Mouse (Mus musculus): Measurements from ENCODE around the gene Ralb.

Gene Ralb

DNA sequence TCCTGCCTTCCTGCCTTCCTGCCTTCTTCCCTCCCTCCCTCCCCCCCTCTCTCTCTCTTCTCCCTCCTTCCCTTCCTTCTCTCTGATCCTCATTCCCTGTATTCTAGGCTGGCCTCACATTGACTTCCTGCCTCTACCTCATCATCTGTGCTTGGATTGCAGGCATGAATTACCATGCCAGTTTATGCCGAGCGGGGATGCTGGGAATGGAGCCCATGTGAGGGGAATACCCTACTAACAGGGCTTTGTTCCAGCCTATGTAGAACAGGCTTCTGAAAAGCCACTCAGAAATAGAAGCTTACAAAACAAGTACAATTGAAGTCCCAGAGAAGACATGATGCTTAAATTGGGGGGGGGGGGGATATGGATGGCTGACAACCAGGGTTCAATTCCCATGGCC lies 44.5 kb downstream of the Ralb start:
- no peaks in the 10 kb centered on the region for H3K36me3 ChIP-seq (ENCODE audit: control insufficient read depth, insufficient read depth, low read length, poor library complexity, severe bottlenecking)
- no peaks in the 10 kb centered on the region for H3K27me3 ChIP-seq (ENCODE audit: control insufficient read depth, insufficient read depth, low read length, poor library complexity, severe bottlenecking)
- no peak for DNase-seq (ENCODE audit: low read depth, low spot score)

DNA sequence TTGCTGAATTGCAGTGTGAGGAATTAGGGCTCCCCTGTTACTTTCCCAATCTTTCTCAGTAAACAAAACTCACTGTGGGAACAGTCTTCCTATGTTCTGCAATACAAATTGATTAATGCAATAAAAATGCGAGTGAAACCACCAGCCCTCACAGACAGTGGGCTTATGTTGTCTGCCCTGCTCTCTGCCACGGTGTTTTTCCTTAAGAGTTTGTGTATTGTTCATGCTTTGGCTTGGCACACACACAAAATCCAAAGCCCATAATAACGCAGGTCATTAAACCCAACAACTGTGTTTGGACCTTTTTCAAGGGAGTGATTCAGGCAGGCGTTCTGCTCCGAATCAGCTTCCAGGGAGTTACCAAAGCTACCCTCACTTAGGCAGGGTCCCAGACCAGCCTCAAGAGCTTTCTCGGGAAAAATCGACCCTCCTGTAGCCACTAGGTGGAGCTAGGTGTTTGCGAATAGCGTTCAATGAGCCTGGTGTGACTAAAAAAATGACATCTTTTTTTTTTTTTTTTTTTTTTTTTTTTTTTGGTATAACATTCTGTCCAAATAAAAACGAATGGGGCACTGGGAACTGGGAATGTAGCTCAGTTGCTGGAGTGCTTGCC lies 46.5 kb downstream of the Ralb start:
- Histone ChIP-seq H3K36me3 (ENCODE audit: control insufficient read depth, insufficient read depth, low read length, poor library complexity, severe bottlenecking) (no peaks in the 10 kb centered on the region), H3K27me3 (ENCODE audit: control insufficient read depth, insufficient read depth, low read length, poor library complexity, severe bottlenecking) (no peaks in the 10 kb centered on the region)
- DNase-seq (ENCODE audit: low read depth, low spot score) = peak; percentile 67

DNA sequence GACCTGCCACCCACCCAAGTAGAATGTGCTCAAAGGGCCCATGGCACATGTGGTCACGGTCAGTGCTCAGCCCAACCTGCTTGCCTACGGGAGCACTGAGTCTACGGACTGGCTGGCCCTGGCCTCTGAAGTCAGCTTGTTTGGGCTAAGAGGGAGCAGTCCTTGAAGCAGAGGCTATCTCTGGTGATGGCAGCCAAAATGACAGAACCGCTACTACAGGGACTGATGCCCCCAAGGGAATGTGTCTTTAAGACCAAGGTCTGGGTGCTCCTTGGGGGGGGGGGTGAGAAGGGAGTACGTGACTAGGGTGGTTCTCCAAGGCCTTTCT lies 47.1 kb downstream of the Ralb start:
- peak; percentile 23 for DNase-seq (ENCODE audit: low read depth, low spot score)
- no peaks in the 10 kb centered on the region for H3K36me3 ChIP-seq (ENCODE audit: control insufficient read depth, insufficient read depth, low read length, poor library complexity, severe bottlenecking)

DNA sequence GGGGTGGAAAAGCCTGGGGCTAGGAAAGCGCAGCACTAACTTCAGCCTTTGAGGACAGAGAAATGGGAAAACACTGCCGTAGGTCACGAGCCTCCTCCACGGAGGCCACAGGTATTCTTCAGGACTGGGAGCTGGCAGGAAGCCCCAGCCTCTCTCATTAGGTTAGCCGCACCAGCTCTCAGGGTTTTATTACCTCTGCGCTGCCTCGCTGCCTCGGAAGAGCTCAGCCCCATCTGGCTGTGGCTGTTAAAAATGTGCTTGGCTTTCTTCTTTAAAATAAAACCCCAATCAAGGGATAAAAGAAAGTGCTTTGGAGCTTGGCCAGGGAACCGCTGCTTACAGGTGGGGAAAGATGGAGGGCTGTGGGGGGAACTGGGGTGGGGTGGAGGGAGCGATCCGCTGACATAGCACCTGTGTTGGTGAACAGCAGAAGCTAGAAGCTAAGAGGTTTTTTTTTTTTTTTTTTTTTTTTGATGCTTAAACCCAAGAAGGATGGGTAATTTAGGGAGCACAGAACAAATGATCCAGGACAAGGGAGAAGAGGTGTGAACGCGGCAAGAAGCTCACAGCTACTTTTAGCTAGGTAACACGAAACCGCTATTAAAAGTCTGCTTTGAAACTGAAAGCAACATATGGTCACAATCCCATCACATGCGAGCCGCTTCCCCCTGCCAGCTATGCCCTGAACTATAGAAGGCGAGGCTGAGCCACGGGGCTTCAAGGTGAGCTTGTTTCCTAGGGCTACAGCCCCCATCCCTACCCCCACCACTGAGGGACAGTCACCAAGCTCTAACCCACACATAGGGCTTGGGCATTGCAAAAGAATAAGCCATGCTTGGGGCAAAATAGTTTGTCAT lies 47.7 kb downstream of the Ralb start:
- no peaks in the 10 kb centered on the region for H3K36me3 ChIP-seq (ENCODE audit: control insufficient read depth, insufficient read depth, low read length, poor library complexity, severe bottlenecking)
- DNase-seq (ENCODE audit: low read depth, low spot score) = peak; percentile 41
- no peaks in the 10 kb centered on the region for H3K27me3 ChIP-seq (ENCODE audit: control insufficient read depth, insufficient read depth, low read length, poor library complexity, severe bottlenecking)

More for the DNA sequence above, 47.1 kb downstream of the Ralb start:
- H3K27me3 ChIP-seq (ENCODE audit: control insufficient read depth, insufficient read depth, low read length, poor library complexity, severe bottlenecking) = no peaks in the 10 kb centered on the region

DNA sequence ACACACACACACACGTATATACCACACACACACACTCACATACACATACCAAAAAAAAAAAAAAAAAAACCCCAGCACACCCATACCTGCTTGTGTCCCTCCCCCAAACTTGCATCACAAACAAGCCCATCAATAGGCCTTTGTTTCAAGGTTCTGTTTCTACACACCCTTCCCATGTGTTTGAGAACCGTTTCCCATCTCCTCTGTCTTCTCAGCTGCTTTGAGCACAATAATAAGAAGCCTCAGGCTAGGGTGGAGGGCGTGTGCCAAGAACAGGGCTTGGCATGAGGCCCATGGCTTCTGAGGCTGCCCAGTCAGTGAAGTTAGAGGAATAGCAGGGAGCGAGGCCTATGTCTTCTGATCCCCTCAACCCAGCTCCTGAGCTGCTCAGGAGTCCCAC lies 50.9 kb downstream of the Ralb start:
- no peak for DNase-seq (ENCODE audit: low read depth, low spot score)
- H3K27me3 ChIP-seq (ENCODE audit: control insufficient read depth, insufficient read depth, low read length, poor library complexity, severe bottlenecking) = no peaks in the 10 kb centered on the region
- H3K36me3 ChIP-seq (ENCODE audit: control insufficient read depth, insufficient read depth, low read length, poor library complexity, severe bottlenecking) = no peaks in the 10 kb centered on the region

DNA sequence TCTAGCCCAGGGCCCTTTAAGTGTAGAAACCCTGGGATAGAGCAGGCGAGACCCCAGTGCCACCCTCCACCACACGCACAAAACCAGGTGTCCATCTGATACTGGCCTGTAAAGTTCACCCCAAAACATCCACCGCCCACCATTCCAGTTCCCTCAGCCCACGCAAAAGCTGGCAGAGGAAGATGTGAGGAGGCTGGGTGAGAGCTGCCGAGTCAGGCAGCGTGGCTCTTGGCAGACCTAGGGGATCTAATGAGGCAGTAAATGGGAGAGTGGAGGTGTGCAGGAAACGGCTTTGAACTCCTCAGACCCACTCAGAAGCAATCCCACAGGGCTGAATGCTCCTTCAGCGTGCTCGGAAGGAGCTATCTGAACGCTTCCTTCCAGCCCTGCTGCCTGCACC lies 53.2 kb downstream of the Ralb start:
- DNase-seq (ENCODE audit: low read depth, low spot score) = no peak
- Histone ChIP-seq H3K36me3 (ENCODE audit: control insufficient read depth, insufficient read depth, low read length, poor library complexity, severe bottlenecking) (no peaks in the 10 kb centered on the region), H3K27me3 (ENCODE audit: control insufficient read depth, insufficient read depth, low read length, poor library complexity, severe bottlenecking) (no peaks in the 10 kb centered on the region)

DNA sequence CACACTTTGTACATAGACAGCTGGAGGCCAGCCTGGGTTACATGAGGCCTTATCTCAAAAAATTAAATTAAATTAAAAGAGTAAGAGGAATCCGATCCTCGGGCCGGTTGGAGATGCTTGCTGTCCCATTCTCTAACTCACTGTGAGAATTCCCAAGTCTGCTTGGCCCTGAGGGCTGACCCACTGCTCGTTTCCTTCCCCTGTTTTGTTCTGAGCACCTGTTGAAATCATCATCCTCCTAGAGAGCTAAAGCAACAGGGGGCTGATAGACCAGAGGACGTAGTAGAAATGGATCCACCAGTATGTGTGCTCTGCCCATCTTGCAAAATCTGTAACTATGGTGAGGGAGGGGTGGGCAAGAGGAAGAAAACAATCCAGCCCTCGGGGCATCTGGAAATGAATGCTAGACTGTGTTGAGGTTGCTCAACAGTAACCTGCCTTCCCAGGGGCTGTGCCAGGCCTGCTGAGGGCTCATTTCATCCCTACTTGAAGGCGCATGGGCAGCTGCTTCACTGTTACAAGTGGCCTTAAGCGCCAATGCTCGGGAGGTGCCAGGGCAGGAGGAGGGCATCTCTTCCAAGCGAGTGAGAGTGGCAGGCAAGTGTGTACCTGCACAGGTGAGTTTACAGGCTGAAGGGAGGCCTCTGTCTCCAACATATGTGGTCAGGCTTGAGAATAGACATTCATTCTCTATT lies 53.8 kb downstream of the Ralb start:
- no peak for DNase-seq (ENCODE audit: low read depth, low spot score)
- H3K36me3 ChIP-seq (ENCODE audit: control insufficient read depth, insufficient read depth, low read length, poor library complexity, severe bottlenecking) = no peaks in the 10 kb centered on the region
- no peaks in the 10 kb centered on the region for H3K27me3 ChIP-seq (ENCODE audit: control insufficient read depth, insufficient read depth, low read length, poor library complexity, severe bottlenecking)

DNA sequence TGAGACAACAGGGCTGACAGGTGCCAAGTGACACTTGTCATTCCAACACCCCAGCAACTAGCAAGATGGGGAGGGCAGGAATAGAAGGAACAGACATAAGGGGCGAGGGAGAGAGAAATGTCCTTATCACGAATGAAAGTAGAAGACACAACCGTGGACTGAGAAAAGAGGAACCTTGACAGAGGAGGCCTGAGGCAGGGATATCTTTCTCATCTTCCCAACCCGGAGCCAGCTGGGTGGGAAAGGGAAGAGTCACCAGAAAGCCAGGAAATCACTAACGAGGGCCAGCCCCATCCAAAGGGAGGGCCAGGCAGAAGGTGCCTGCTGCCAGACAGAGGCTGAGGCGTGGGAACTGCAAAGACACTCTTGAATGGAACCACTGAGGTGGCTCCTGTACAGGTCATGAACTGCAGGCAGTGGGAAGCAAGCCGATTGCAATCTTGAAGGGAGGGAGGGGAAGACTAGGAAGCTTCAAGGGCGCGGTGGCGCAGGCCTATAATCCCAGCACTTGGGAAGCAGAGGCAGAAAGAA lies 57.8 kb downstream of the Ralb start:
- Histone ChIP-seq H3K36me3 (ENCODE audit: control insufficient read depth, insufficient read depth, low read length, poor library complexity, severe bottlenecking) (no peaks in the 10 kb centered on the region), H3K27me3 (ENCODE audit: control insufficient read depth, insufficient read depth, low read length, poor library complexity, severe bottlenecking) (no peaks in the 10 kb centered on the region)
- DNase-seq (ENCODE audit: low read depth, low spot score) = no peak

DNA sequence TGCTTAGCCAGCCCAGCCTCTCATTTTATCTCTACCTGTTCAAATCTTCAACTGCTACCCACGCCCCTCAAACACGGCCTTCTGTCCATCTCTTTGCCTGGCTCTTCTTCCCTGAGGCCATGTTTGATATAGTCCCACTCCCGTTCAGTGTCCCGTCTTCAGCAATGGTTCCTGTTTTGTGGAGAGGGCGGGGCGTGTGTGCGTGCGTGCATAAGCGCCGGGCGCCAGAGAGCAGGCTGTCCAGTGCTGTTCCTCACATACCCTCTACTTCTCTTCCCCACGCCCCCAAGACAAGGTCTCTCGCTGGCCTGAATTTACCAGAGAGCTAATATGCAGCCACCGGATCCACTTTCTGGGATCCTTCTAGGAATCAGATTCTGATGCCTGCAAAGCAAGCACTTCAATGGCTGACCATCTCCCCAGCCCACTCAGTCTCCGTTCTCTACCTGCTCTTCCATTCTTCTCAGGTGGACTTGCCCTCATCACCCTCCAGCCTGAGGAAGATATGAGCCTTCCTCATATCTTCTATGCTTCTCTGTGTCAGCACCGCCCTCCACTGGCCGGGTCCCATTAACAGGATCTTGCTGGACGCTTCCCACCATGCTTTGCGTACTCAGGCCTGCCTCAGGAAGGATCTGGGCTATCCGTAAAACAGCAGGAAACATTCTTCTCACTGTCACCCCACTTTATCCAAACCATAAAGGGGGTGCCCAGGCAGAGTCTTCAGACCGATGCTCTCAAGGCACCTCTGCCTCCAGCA lies 60.8 kb downstream of the Ralb start:
- H3K36me3 ChIP-seq (ENCODE audit: control insufficient read depth, insufficient read depth, low read length, poor library complexity, severe bottlenecking) = no peaks in the 10 kb centered on the region
- no peak for DNase-seq (ENCODE audit: low read depth, low spot score)
- no peaks in the 10 kb centered on the region for H3K27me3 ChIP-seq (ENCODE audit: control insufficient read depth, insufficient read depth, low read length, poor library complexity, severe bottlenecking)

DNA sequence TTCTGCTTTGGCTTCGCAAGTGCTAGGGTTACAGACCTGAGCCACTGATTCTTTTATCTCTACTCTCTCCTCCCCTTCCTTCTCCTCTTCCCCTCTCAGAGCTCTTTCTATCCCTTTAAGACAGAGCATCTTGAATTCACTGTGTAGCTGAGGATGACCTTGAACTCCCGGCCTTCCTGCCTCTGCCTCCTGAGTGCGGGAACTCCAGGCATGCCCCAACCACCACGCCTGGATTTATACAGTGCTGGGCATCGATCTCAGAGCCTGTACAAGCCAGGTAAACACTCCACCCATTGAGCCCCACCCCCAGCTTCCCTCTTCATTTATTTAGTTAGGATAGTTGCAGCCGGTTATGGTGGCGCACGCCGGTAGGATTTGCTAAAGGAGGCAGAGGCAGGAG lies 61.7 kb downstream of the Ralb start:
- Histone ChIP-seq H3K27me3 (ENCODE audit: control insufficient read depth, insufficient read depth, low read length, poor library complexity, severe bottlenecking) (no peaks in the 10 kb centered on the region), H3K36me3 (ENCODE audit: control insufficient read depth, insufficient read depth, low read length, poor library complexity, severe bottlenecking) (no peaks in the 10 kb centered on the region)
- DNase-seq (ENCODE audit: low read depth, low spot score) = no peak

DNA sequence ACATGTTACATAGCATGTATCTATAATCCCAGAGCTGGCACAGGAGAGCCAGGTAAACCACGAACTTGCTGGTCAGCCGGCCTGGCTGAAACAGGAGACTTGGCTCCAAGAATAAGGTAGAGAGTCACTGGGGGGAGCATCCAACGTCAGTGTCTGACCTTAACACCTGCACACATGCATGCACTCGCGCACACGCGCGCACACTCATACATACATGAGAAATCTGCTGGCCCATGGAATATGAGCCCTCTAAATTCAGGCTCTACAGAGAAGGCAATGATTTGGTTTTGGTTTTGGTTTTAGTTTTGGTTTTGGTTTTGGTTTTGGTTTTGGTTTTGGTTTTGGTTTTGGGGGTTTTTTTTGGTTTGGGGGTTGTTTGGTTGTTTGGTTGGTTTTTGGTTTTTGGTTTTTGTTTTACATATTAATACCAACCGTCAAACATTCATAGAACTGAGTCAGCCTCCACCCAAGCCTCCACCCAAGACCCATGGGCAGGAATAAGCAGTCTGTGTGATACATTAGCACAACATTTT lies 66.4 kb downstream of the Ralb start:
- Histone ChIP-seq H3K36me3 (ENCODE audit: control insufficient read depth, insufficient read depth, low read length, poor library complexity, severe bottlenecking) (no peaks in the 10 kb centered on the region), H3K27me3 (ENCODE audit: control insufficient read depth, insufficient read depth, low read length, poor library complexity, severe bottlenecking) (no peaks in the 10 kb centered on the region)
- DNase-seq (ENCODE audit: low read depth, low spot score) = no peak

DNA sequence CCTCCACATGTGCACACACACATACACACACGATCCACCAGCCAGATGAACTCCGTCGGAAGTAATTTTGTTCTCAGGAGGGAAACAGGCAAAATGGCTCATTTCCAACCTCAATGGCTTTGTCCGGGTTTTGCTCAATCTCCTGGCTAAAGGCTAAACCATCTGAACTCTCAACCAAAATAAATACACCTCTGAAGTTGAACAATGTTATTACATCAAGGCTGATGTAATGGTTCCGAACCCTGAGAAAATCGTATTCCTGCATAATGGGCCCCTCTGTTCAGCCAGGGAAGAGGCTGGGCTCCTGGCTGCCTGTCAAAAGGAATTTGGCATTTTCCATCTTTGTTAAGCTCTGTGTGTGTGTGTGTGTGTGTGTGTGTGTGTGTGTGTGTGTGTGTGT lies 67.2 kb downstream of the Ralb start:
- Histone ChIP-seq H3K36me3 (ENCODE audit: control insufficient read depth, insufficient read depth, low read length, poor library complexity, severe bottlenecking) (no peaks in the 10 kb centered on the region), H3K27me3 (ENCODE audit: control insufficient read depth, insufficient read depth, low read length, poor library complexity, severe bottlenecking) (no peaks in the 10 kb centered on the region)
- no peak for DNase-seq (ENCODE audit: low read depth, low spot score)

DNA sequence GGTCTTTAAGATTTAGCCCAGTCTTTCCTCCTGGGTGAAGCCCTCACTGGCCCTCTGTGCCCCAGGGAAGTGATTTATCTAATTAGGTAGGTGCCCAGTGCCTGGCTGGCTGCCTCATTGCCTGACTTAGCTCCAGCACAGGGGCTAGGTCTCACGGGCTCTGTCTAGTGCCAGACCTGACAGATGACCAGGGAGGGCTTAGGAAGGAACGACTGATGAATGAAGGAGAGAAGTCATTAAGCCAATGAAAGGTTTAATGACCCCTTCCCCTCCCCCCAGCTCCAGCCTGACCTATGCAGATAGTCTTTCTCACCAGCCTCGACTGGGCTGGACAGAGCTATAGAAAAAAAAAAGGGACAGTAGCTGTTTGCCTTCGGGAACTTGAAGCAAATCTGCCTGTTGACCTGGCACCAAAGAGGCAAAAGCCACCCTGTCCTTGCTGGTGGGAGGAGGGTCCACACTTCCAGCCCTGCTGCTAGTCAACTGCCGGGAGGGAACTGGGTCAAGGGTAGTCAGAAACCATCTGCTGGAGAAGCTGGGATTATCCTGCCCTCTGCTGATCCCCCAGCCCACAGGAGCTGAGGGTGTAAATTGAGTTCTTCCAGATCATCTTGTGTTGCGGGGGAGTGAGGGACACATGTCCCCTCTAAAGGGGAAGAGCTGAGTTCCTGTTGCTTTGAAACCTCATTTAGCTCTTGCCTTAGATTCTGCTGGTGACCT lies 80.3 kb downstream of the Ralb start:
- Histone ChIP-seq H3K36me3 (ENCODE audit: control insufficient read depth, insufficient read depth, low read length, poor library complexity, severe bottlenecking) (no peaks in the 10 kb centered on the region), H3K27me3 (ENCODE audit: control insufficient read depth, insufficient read depth, low read length, poor library complexity, severe bottlenecking) (no peaks in the 10 kb centered on the region)
- DNase-seq (ENCODE audit: low read depth, low spot score) = no peak

DNA sequence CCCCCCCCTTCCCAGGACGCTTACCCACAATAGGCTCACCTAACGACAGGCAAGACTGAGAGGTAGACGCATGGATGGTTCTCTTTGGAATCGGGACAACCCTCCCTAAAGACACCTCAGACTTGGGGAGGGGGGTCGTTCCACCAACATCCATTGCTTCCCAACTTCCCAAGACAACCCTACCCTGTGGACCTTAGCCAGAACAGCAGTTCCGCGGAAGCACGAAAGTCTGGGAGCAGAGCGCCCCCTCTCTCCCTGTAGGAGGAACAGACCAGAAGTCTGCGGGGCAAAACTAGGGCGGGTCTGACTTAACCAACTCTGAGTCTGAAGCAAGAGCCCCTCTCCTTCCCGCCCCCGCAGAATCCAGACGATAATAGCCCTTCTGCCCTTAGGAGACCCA lies 81.1 kb downstream of the Ralb start:
- Histone ChIP-seq H3K36me3 (ENCODE audit: control insufficient read depth, insufficient read depth, low read length, poor library complexity, severe bottlenecking) (no peaks in the 10 kb centered on the region), H3K27me3 (ENCODE audit: control insufficient read depth, insufficient read depth, low read length, poor library complexity, severe bottlenecking) (no peaks in the 10 kb centered on the region)
- DNase-seq (ENCODE audit: low read depth, low spot score) = no peak
